Comparison of ENCODE assay signal across 21 mouse cellular contexts in the genomic region with DNA sequence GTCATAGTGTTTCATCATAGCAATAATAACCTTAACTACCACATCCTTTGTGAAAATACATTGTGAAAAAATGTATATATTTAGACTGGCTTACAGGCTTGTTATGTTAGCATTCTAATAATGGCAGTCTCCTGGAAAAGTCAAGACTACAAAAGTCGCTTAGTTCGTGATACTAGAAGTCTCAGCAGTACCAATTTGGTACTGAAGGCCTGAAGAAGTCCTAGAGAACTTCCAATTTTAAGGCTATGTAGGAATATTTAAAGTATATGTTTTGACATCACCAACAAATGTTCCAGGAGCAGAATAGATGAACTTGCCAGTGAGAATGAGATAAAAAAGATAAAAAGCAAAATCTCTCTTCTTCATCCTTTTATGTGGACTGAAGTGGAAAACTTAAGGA.
A peak's percentile ranks its signal among the peaks of the same experiment; 100 is the strongest.
DNase-seq lines count a peak whose midpoint lies in the region; ATAC-seq and TF ChIP-seq lines count a peak whose summit lies in the region.
"Had no signal": no experiment of that assay in that cellular context is flagged by ENCODE, and none has a peak within 500 bp of the region (broad histone marks: within the 10 kb centered on the region; RNA-seq: fewer than 3 reads in every experiment).

No protein-coding gene starts in this region.

- no peak for DNase-seq in frontal cortex, postnatal 14 days (ENCODE audit: low spot score in 2 of 2)
- DNase-seq in left cerebral cortex, adult 2 months (ENCODE audit: extremely low spot score in 1 of 2, low spot score in 2 of 2): no peak
- DNase-seq in left cerebral cortex, postnatal 14 days (ENCODE audit: low spot score in 2 of 2): no peak
- peak; percentile 30 for DNase-seq in brain, adult 2 months (ENCODE audit: low read depth, low spot score)
- no peak for DNase-seq in cerebellum, adult 11-12 months
- DNase-seq in B cell, adult 2 months: no peak
- DNase-seq: adrenal gland, adult 2 months; adrenal gland, adult 8-10 months; adrenal gland, postnatal 10 days; adrenal gland, postnatal 14 days; adrenal gland, postnatal 25 days; adrenal gland, postnatal 36 days; cerebellum, adult 11 months; cerebellum, adult 18-20 months; cerebellum, adult 2 months; cerebellum, adult 8-10 months had no signal

- no peak for TF ChIP-seq POLR2A in cortical plate, adult 2 months (IDR thresholded peaks at IDR 0.05; ENCODE audit: extremely low read depth, insufficient read depth, low read length)

- peak overlapping the region; percentile 24; the same call in 1 of the 2 replicates for H3K27ac ChIP-seq in left cerebral cortex, adult 2 months
- peak overlapping the region; percentile 59; the same call in 1 of the 2 replicates for H3K27ac ChIP-seq in cortical plate, adult 2 months (ENCODE audit: insufficient read depth, low read length)

- no peaks in the 10 kb centered on the region for H3K4me1 ChIP-seq in cortical plate, adult 2 months (ENCODE audit: control insufficient read depth, insufficient read depth, low read length)

- no peak overlapping the region for H3K4me3 ChIP-seq in left cerebral cortex, adult 2 months
- H3K4me3 ChIP-seq in cortical plate, adult 2 months (ENCODE audit: insufficient read depth, low read length): no peak overlapping the region

- peak; percentile 95 for ATAC-seq in frontal cortex, adult (ENCODE audit: low TSS enrichment)
- ATAC-seq: activated CD4-positive, CD25-positive, alpha-beta regulatory T cell, adult 4 months; CD4-positive, CD25-positive, alpha-beta regulatory T cell, adult 4 months; Patski had no signal

- TF ChIP-seq CTCF in left cerebral cortex, adult 2 months (IDR thresholded peaks at IDR 0.05): no peak
- no peak for TF ChIP-seq CTCF in cortical plate, adult 2 months (IDR thresholded peaks at IDR 0.05; ENCODE audit: extremely low read depth, insufficient read depth, low read length)

- intact Hi-C loops in left cerebral cortex, adult 2 months (cut with DNase I): no loop called here
- intact Hi-C loops in left cerebral cortex, postnatal 14 days (cut with DNase I): no loop called here
